ENCODE assay signal across 1 mouse cellular context in the genomic region with DNA sequence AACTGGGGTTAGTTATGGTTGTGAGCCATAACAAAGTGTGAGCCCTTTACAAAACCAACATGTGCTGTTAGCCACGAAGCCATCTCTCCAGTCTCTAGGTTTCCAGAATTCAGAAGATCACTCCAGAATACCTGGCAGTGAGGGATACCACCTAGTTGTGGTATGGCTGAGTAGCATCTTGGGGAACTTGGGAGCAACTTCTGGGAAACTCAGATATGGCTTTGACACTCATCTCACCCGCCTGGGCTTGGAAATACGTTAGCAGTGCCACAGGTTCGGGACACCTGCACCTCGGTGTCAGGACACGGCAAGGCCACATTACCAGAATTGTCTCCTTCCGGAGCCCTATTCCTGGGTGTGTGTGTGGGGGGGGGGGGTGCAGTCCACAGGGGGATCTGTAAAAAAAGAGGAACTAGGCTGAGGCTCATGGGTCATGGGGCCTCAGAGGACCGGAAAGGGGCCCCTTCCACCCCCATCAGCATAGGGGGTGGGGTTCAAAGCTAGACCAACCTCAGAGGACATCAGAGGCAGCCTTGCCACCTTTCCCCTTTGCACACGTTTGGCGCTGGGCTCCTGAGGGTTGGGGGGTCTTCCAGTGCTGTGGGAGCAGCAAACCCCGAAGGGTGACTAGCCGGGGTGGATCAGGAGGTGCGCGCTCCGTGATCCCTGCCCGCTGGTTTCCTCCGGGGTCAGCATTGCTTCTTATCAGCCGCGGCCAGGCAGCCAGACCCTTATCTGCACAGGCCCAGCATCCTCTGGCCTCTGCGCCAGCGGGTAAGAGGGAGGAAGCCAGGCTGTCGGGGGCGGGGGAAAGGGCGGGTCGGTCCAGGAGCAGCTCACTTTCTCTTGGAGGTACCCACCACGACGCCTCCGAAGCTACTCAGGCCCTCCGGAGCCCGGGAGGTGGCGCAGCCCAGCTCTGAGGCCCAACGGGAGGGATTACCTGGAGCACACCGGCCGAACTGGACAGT.
TF ChIP-seq lines count a peak whose summit lies in the region.

A gene (plus strand): TSS at position 517 of the 971 bp plus-strand sequence.

TF ChIP-seq in MEL, 35 proteins besides CTCF, POLR2A, EP300 and RAD21 (continued from another document):
- TF ChIP-seq NELFE (IDR thresholded peaks at IDR 0.05; ENCODE audit: low read depth, low read length) (peak; percentile 92), MAX (IDR thresholded peaks at IDR 0.05; ENCODE audit: low read length) (peak; percentile 72; the same call in 1 of the 2 replicates), MYC (IDR thresholded peaks at IDR 0.05; ENCODE audit: low read depth, low read length) (peak; percentile 36; the same call in 1 of the 2 replicates), ETS1 (IDR thresholded peaks at IDR 0.05; ENCODE audit: low read depth, low read length) (peak; percentile 91), MAZ (IDR thresholded peaks at IDR 0.05; ENCODE audit: low read depth, low read length) (peak; percentile 94), CHD2 (IDR thresholded peaks at IDR 0.05; ENCODE audit: low read length) (no peak; the same call in 1 of the 2 replicates), E2F4 (IDR thresholded peaks at IDR 0.05; ENCODE audit: borderline replicate concordance, low read depth, low read length) (0 out of 2 replicates have a peak, but pooled peaks have one; percentile 8), MXI1 (IDR thresholded peaks at IDR 0.05; ENCODE audit: low read depth, low read length) (peak; percentile 66), CHD1 (IDR thresholded peaks at IDR 0.05; ENCODE audit: low read depth, low read length) (0 out of 2 replicates have a peak, but pooled peaks have one; percentile 59), SIN3A (IDR thresholded peaks at IDR 0.05; ENCODE audit: low read length) (peak; percentile 66; the same call in 1 of the 2 replicates), TBP (IDR thresholded peaks at IDR 0.05; ENCODE audit: low read depth, low read length) (peak; percentile 88), ZC3H11A (IDR thresholded peaks at IDR 0.05; ENCODE audit: low read depth, low read length) (no peak), USF2 (IDR thresholded peaks at IDR 0.05; ENCODE audit: borderline replicate concordance in 1 of 2, insufficient read depth in 1 of 2, low read depth in 1 of 2, low read length in 2 of 2) (no peak)
